Mouse (Mus musculus) heart, embryonic 11.5 days (tissue): ENCODE data around the gene Nf2. TPM values are rescaled to one million over a fixed set of nuclear protein-coding genes. Genes with fewer than 3 reads are reported as not detected.
"Not testable (repeated sequence)": the region's sequence is repeated elsewhere in the genome, so short reads cannot be mapped to it uniquely, and the experiment has no call there.

ENCODE experiments used
- ATAC-seq: fragments of 200-750 bp; cut with Nextera tagmentation; replicated peaks from 2 replicates; pipeline ENCODE4 v1.8.0; 2017; ENCODE audit warnings: moderate library complexity; ENCODE audit not compliant: insufficient number of reproducible peaks, low FRiP score, low TSS enrichment
- H3K27ac ChIP-seq: fragments of 300-500 bp; sonication (generic); 2 replicates; pipeline ENCODE4 v1.5.1; 2014; ENCODE audit warnings: mild to moderate bottlenecking, low read depth, low read length
- H3K27me3 ChIP-seq: fragments of 300-500 bp; sonication (generic); 2 replicates; pipeline ENCODE4 v1.6.1; 2014; ENCODE audit warnings: mild to moderate bottlenecking, low read length, mixed read lengths; ENCODE audit not compliant: control insufficient read depth, insufficient read depth
- H3K36me3 ChIP-seq: fragments of 300-500 bp; sonication (generic); 2 replicates; pipeline ENCODE4 v1.6.1; 2014; ENCODE audit warnings: mild to moderate bottlenecking, low read length, moderate library complexity, mixed read lengths; ENCODE audit not compliant: control insufficient read depth, insufficient read depth
- H3K4me1 ChIP-seq: fragments of 300-500 bp; sonication (generic); 2 replicates; pipeline ENCODE4 v1.6.1; 2014; ENCODE audit warnings: low read length; ENCODE audit not compliant: control insufficient read depth, insufficient read depth
- H3K4me2 ChIP-seq: fragments of 300-500 bp; sonication (generic); 2 replicates; pipeline ENCODE4 v1.6.1; 2014; ENCODE audit warnings: mild to moderate bottlenecking, moderate library complexity
- H3K4me3 ChIP-seq: fragments of 300-500 bp; sonication (generic); 2 replicates; pipeline ENCODE4 v1.5.1; 2014; ENCODE audit warnings: low read depth, low read length
- H3K9ac ChIP-seq: fragments of 300-500 bp; sonication (generic); 2 replicates; pipeline ENCODE4 v1.6.1; 2014; ENCODE audit warnings: mild to moderate bottlenecking, low read depth, low read length, moderate library complexity
- H3K9me3 ChIP-seq: fragments of 300-500 bp; sonication (generic); replicated peaks from 2 replicates; pipeline ENCODE4 v1.6.1; 2016; ENCODE audit warnings: low read length; ENCODE audit not compliant: control insufficient read depth
- WGBS: fragments of 180-500 bp; shearing (Covaris S2); extraction: QIAGEN DNeasy Blood & Tissue Kit; methylation state at CpG from one replicate; pipeline ENCODE4 v1.1.7; 2014; ENCODE audit not compliant: insufficient replicate concordance; 5-methylcytosine and 5-hydroxymethylcytosine counted together
- polyA plus RNA-seq: library from polyadenylated mRNA; unstranded; fragments of >200 nt; fragmentation: Nextera tagmentation; extraction: Ambion mirVana; gene quantifications from 2 replicates; pipeline ENCODE4 v1.2.1, GENCODE M21; 2014

Gene Nf2
- polyA plus RNA-seq, 1 experiment from 2014 or later, result 32.7 TPM

DNA sequence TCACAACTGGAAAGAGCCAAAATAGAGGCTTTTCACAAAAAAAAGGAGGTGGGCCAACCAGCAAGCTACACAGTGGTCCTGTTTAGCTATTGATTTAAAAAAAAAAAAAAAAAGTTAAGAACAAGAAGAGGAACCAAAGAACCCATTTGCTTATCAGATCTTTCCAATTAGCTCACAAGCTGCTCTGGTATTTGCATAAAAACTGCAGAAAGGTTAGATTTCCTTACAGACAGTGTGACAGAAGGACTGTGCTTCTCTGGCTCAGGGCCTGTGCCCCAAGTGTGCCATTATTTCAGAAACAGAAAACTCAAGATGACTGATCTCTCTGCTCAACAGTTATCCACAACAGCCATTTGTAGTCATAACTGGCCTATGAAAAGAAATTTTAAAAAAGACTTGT is 18.3 kb downstream of the Nf2 start:
- Histone ChIP-seq H3K9ac (no peak overlapping the region), H3K27ac (no peak overlapping the region), H3K4me2 (no peak overlapping the region), H3K4me1 (peaks cover 7% of the 10 kb centered on the region; the same call in 1 of the 2 replicates), H3K4me3 (no peak overlapping the region), H3K36me3 (no peaks in the 10 kb centered on the region), H3K27me3 (no peaks in the 10 kb centered on the region), H3K9me3 (no peaks in the 10 kb centered on the region)
- ATAC-seq, result no peak

DNA sequence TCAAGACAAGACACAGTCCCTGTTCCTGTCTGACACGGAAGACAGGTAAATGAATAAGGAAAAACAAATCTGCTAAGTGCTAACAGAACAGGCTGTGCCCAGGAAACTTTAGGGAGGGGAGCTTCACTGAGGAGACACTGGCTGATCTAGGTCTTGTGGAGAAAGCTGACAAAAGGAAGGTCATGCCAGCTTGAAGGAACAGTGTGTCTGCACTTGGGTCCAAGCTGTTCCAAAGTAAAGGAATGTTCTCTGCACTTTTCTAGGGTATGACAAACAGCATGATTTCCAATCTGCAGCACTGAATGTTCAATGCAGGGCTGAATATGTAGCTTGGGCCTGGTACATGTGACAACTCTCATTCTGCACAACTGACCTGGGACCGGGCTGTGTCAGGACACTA is 21.4 kb downstream of the Nf2 start:
- Histone ChIP-seq H3K27me3 (no peaks in the 10 kb centered on the region), H3K36me3 (no peaks in the 10 kb centered on the region), H3K9ac (no peak overlapping the region), H3K9me3 (no peaks in the 10 kb centered on the region), H3K4me2 (no peak overlapping the region), H3K27ac (no peak overlapping the region), H3K4me3 (no peak overlapping the region), H3K4me1 (peaks cover 7% of the 10 kb centered on the region; the same call in 1 of the 2 replicates)
- 77% methylated on average over 2 of the region's 2 CpGs for WGBS
- ATAC-seq, result no peak

DNA sequence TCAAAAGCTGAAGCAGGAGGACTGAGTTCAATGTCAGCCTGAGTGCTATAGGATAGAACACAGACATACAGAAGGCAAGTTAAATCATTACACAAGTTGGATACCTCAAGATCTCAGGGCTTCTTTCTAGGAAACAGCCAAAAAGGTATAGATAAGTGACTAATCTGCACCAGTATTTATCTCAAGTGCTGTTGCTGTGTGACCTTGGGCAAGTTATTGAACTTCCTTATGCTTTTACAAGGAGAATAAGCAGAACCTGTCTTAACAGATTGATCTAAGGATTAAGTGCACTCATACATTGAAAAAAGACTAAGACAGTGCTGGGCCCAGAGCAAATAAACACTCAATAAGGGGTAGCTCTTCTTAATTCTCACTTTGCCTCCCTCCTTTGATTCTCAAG is 22.0 kb downstream of the Nf2 start:
- Histone ChIP-seq H3K4me3 (no peak overlapping the region), H3K27me3 (no peaks in the 10 kb centered on the region), H3K4me2 (no peak overlapping the region), H3K4me1 (peaks cover 7% of the 10 kb centered on the region; the same call in 1 of the 2 replicates), H3K9ac (no peak overlapping the region), H3K36me3 (no peaks in the 10 kb centered on the region), H3K27ac (no peak overlapping the region), H3K9me3 (no peaks in the 10 kb centered on the region)
- ATAC-seq, result no peak

DNA sequence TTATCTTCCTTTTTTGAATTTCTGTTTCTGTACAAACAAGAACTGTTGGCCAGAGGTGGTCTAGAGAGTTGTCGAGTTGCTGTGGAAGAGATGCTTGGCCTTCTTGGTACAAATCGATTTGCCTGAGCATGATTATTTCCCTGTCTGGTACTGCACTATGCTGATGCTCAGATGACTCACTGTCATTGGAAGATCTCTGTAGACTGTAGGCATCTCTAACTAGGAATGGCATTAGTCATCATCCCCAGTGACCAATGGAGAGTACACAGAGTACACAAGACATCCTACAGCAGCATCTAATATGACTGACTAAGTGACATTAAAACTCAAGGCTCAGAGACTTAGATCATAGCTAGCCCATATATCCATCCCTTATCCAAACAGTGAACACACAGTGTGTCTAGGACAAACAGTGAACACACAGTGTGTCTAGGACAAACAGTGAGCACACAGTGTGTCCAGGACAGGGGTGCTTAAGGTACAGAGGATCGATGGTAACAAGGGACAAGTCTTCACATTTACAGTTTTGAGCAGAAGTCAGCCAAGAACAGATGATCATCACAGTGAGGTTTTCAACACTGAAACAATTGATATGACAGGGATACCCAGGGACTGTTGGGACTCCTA is 23.1 kb downstream of the Nf2 start:
- no peak overlapping the region for H3K9ac ChIP-seq
- ATAC-seq, result no peak
- no peak overlapping the region for H3K4me2 ChIP-seq
- H3K9me3 ChIP-seq, result no peaks in the 10 kb centered on the region
- peaks cover 7% of the 10 kb centered on the region; the same call in 1 of the 2 replicates for H3K4me1 ChIP-seq
- H3K36me3 ChIP-seq, result no peaks in the 10 kb centered on the region
- H3K4me3 ChIP-seq, result no peak overlapping the region
- no peak overlapping the region for H3K27ac ChIP-seq
- WGBS, result 85% methylated on average over 3 of the region's 3 CpGs
- H3K27me3 ChIP-seq, result no peaks in the 10 kb centered on the region

DNA sequence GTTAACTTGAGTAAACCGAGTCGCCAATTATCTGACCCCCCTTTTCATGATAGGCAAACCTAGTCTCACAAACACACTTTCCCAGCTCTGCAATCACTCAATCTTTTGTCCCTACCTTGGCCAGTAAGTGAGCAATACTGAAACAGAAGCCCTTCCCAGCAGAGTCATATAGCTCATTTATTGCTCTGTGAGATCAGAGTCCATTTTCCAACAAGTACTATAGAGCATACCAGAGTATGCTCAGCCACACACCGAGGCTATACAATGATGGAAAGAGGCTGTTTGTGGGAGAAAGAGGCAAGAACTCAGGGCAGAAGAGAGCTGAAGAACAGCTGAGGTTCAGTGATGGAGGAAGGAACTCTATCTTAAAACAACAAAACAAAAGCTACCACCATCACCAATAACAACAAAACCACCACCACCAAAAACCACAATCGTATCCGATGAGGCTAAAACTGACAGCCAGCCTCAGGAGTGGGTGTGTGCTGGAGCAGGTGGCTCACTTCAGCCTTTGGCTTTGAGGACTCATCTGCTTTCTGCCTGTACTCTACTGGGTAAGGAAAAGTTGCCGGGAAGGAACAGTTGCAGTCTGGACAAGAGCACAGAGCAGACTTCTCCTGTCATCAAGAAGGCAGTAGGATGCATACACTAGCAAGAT is 25.6 kb downstream of the Nf2 start:
- ATAC-seq, result no peak
- H3K4me1 ChIP-seq, result peaks cover 4% of the 10 kb centered on the region; the same call in 1 of the 2 replicates
- H3K9ac ChIP-seq, result no peak overlapping the region
- no peak overlapping the region for H3K4me3 ChIP-seq
- no peak overlapping the region for H3K4me2 ChIP-seq
- H3K36me3 ChIP-seq, result no peaks in the 10 kb centered on the region
- no peaks in the 10 kb centered on the region for H3K27me3 ChIP-seq
- H3K9me3 ChIP-seq, result no peaks in the 10 kb centered on the region
- H3K27ac ChIP-seq, result no peak overlapping the region
- 71% methylated on average over 6 of the region's 6 CpGs for WGBS

DNA sequence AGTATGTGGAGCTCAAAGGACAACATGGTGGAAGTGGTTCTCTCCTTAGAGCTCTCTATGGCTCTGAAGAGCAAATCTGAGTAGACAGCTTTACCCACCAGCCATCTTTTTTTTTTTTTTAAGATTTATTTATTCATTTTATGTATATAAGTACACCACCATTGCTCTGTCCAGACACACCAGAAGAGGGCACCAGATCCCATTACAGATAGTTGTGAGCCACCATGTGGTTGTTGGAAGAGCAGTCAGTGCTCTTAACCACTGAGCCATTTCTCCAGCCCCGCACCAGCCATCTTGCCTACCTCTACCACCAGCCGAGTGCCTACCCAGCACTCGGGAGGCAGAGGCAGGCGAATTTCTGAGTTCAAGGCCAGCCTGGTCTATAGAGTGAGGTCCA is 26.9 kb downstream of the Nf2 start:
- H3K4me3 ChIP-seq, H3K27me3 ChIP-seq, H3K4me1 ChIP-seq, H3K9me3 ChIP-seq, H3K36me3 ChIP-seq, ATAC-seq, H3K9ac ChIP-seq, H3K4me2 ChIP-seq, H3K27ac ChIP-seq: not testable (repeated sequence)
- WGBS, result 92% methylated on average over 4 of the region's 4 CpGs

DNA sequence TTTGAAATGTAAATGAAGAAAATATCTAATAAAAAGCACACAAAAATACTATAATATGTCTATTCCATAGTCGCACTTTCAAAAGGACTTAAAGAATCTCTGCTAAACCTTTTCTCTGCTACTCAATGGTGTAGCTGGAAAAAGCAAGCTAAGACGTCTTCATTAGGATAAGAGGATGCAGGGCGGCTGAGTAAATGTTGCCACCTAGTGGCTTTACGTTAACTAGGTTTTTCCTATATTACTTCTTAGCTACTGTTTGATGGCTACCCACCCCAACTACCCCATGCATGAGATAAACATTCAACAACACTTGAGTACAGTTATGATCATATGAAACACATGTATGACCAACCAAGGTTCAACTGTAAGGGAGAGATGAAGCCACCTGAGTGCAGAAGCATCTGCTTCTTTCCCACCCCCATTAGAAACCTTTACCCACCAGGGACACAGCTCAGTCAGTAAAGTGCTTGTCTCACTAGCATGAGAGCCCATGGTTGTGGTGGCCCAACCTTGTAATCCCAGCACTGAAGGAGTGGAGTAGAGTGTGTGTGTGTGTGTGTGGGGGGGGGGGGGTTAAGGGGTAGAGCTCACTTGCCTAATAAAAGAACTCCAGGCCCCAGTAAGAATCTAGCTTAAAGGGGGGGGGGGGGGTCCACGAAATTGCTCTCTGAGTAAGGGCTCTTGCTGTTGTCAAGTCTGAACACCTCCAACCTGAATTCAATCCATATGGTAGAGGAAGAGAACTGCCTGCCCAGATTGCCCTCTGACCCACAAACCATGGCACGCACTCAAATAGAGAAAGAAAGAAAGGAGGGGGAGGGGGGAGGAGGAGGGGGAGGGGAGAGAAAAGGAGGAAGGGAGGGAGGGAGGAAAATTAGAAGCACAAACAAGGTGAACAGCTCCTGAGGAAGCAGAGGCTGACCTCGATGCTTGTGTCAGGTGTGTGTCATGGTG is 27.6 kb downstream of the Nf2 start:
- 52% methylated on average over 7 of the region's 7 CpGs for WGBS
- no peak overlapping the region for H3K4me3 ChIP-seq
- no peak for ATAC-seq
- H3K4me1 ChIP-seq, result no peaks in the 10 kb centered on the region
- H3K27ac ChIP-seq, result no peak overlapping the region
- no peaks in the 10 kb centered on the region for H3K27me3 ChIP-seq
- no peak overlapping the region for H3K9ac ChIP-seq
- no peak overlapping the region for H3K4me2 ChIP-seq
- no peaks in the 10 kb centered on the region for H3K9me3 ChIP-seq
- H3K36me3 ChIP-seq, result no peaks in the 10 kb centered on the region

DNA sequence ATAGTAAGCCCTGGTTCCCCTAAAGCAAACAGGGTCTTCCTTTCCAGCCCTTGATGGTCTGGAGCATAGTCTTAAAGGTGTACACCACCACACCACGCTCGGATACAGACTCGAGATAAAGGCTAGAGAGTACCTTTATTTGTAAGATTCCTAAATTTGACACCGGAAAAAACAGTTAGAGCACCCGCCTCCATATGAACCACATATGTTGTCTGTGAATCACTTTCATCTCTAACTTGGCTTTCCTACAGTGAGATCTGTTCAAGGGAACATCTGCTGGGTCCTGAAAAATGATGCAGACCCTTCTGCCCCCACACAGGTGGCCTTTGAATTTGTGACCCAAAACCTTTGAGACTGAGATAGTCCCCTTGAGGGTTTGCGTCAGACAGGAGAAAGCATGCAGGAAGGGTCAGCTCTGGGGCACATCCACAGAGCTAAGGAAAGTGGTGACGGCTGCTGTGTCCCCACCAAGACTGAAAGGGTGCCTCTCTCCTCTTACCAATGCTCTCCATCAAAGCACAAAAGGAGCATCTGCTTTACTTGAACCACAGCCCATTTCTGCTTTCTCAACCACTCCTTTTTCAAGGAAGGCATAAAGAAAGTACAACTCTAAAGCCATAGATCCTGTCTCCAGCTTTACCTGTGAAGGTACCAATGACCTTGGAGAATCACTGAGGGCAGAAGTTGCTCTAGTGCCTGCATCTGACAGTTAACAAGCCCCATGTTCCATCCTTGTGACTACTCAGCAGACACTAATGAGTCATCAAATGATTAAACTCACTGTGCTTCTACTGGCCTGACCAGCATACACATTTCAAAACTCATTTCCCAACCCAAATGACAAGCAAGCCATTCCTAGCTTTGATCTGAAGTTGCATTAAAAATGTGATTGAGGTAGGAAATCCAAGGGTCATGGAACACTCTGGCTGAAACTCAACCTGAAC is 34.6 kb downstream of the Nf2 start:
- H3K4me1 ChIP-seq, result no peaks in the 10 kb centered on the region
- no peaks in the 10 kb centered on the region for H3K27me3 ChIP-seq
- no peak overlapping the region for H3K4me2 ChIP-seq
- H3K4me3 ChIP-seq, result no peak overlapping the region
- no peaks in the 10 kb centered on the region; the same call in 1 of the 2 replicates for H3K36me3 ChIP-seq
- no peak for ATAC-seq
- H3K9ac ChIP-seq, result no peak overlapping the region
- 85% methylated on average over 7 of the region's 7 CpGs for WGBS
- H3K9me3 ChIP-seq, result no peaks in the 10 kb centered on the region
- H3K27ac ChIP-seq, result no peak overlapping the region
